Mouse (Mus musculus): ENCODE data around the gene Oasl1. TPM values are rescaled to one million over a fixed set of nuclear protein-coding genes. Genes with fewer than 3 reads are reported as not detected.

Gene Oasl1
- total and polyA plus RNA-seq, 2 experiments: 5.8 to 16.8 TPM

DNA sequence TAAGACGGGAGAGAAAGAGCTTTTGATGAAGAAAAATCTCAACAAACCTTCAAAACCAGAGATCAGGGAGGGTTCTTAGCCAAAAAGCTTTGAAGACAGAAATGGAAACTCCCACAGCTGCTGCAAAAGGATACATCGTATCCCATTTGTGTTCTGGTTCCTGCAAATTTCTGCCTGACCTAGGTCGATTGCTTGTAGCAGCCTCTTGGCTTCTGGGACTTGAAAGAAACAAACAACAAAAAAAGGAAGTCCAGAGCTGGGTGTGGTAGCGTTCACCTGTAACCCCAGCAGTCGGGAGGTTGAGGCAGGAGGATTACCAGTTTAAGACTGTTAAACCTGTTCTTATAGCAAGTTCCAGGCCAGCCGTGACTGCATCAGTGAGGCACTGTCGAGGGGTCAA lies 24.2 kb upstream of the Oasl1 start:
- H3K4me1 ChIP-seq (ENCODE audit: control insufficient read depth, insufficient read depth, low read length): no peaks in the 10 kb centered on the region
- 74% methylated on average over 7 of the region's 7 CpGs for WGBS
- TF ChIP-seq POLR2A (IDR thresholded peaks at IDR 0.05; ENCODE audit: extremely low read depth, insufficient read depth, low read length) (no peak), CTCF (IDR thresholded peaks at IDR 0.05; ENCODE audit: low read depth, low read length) (no peak)
- DNase-seq (ENCODE audit: extremely low read depth, low read depth, low spot score): no peak
- H3K36me3 ChIP-seq (ENCODE audit: control insufficient read depth, insufficient read depth, low read length): no peaks in the 10 kb centered on the region
- H3K9ac ChIP-seq (ENCODE audit: low read depth, low read length): no peak overlapping the region
- peak overlapping the region; percentile 19 for H3K4me3 ChIP-seq (ENCODE audit: insufficient read depth, low read depth, low read length)
- no peaks in the 10 kb centered on the region for H3K79me2 ChIP-seq (ENCODE audit: control insufficient read depth, insufficient read depth, low read length)
- H3K27ac ChIP-seq (replicated peaks; ENCODE audit: insufficient read depth, low read depth, low read length): no peak overlapping the region
- no peaks in the 10 kb centered on the region for H3K27me3 ChIP-seq (ENCODE audit: control insufficient read depth, insufficient read depth, low read length)

DNA sequence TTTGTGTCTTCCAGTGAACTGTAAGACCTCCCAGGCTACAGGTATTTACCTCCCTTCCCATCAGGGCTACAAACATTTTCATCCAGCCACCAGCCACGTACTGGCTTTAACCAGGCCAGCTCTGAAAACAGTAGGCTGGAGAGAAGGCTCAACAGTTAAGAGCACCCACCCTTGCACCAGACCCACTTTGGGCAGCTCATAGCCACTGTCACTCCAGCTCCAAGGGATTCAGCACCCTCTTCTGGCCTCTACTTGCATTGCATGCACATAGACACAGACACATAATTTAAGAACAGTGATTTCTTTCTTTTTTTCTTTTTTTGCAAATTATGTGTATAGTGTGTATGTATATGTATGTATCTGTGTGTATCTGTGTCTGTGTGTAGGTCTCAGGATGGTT lies 20.6 kb upstream of the Oasl1 start:
- no peaks in the 10 kb centered on the region for H3K27me3 ChIP-seq (ENCODE audit: control insufficient read depth, insufficient read depth, low read length)
- peak; percentile 32 for DNase-seq (ENCODE audit: extremely low read depth, low read depth, low spot score)
- 43% methylated on average over 1 of the region's 1 CpGs for WGBS
- no peak overlapping the region for H3K4me3 ChIP-seq (ENCODE audit: insufficient read depth, low read depth, low read length)
- H3K36me3 ChIP-seq (ENCODE audit: control insufficient read depth, insufficient read depth, low read length): peaks cover 2% of the 10 kb centered on the region; the same call in 1 of the 2 replicates
- H3K9ac ChIP-seq (ENCODE audit: low read depth, low read length): no peak overlapping the region
- no peak overlapping the region for H3K27ac ChIP-seq (replicated peaks; ENCODE audit: insufficient read depth, low read depth, low read length)
- H3K4me1 ChIP-seq (ENCODE audit: control insufficient read depth, insufficient read depth, low read length): no peaks in the 10 kb centered on the region
- TF ChIP-seq CTCF (IDR thresholded peaks at IDR 0.05; ENCODE audit: low read depth, low read length): peak; percentile 80
- no peak for TF ChIP-seq POLR2A (IDR thresholded peaks at IDR 0.05; ENCODE audit: extremely low read depth, insufficient read depth, low read length)
- no peaks in the 10 kb centered on the region for H3K79me2 ChIP-seq (ENCODE audit: control insufficient read depth, insufficient read depth, low read length)

DNA sequence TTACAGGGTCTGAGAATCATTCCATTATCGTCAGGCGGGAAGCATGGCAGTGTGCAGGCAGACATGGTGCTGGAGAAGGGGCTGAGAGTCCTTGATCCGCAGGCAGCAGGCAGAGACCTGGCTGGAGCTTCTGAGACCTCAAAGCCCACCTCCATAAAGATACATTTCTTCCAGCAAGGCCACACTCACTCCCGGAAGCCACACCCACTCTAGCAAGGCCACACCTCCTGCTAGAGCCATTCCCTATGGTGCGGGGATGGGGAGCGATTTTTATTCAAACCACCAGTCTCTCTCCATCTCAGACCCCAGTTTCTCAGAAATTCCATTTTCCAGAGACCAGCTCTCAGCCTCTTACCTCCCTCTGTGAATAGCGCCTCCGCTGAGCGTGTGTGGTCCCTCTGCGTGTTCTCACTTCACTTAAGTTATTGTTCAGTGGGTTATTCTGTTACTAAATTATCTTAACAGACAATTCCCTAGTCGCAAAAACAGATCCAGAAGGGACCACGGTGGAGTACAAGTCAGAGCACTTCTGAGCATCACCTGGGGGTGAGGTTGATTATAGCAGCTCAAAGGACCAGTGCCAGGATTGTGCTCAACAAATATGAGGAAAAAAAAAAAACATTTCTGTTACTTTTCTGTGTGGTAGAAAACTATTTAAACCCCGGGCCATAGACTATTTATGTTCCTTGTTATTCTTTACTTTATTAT lies 14.3 kb upstream of the Oasl1 start:
- H3K79me2 ChIP-seq (ENCODE audit: control insufficient read depth, insufficient read depth, low read length): no peaks in the 10 kb centered on the region
- H3K36me3 ChIP-seq (ENCODE audit: control insufficient read depth, insufficient read depth, low read length): peaks cover 2% of the 10 kb centered on the region; the same call in 1 of the 2 replicates
- no peaks in the 10 kb centered on the region for H3K4me1 ChIP-seq (ENCODE audit: control insufficient read depth, insufficient read depth, low read length)
- DNase-seq (ENCODE audit: extremely low read depth, low read depth, low spot score): no peak
- H3K4me3 ChIP-seq (ENCODE audit: insufficient read depth, low read depth, low read length): no peak overlapping the region
- no peak for TF ChIP-seq POLR2A (IDR thresholded peaks at IDR 0.05; ENCODE audit: extremely low read depth, insufficient read depth, low read length)
- TF ChIP-seq CTCF (IDR thresholded peaks at IDR 0.05; ENCODE audit: low read depth, low read length): no peak
- 78% methylated on average over 13 of the region's 13 CpGs for WGBS
- H3K27me3 ChIP-seq (ENCODE audit: control insufficient read depth, insufficient read depth, low read length): no peaks in the 10 kb centered on the region
- H3K9ac ChIP-seq (ENCODE audit: low read depth, low read length): no peak overlapping the region
- no peak overlapping the region for H3K27ac ChIP-seq (replicated peaks; ENCODE audit: insufficient read depth, low read depth, low read length)

DNA sequence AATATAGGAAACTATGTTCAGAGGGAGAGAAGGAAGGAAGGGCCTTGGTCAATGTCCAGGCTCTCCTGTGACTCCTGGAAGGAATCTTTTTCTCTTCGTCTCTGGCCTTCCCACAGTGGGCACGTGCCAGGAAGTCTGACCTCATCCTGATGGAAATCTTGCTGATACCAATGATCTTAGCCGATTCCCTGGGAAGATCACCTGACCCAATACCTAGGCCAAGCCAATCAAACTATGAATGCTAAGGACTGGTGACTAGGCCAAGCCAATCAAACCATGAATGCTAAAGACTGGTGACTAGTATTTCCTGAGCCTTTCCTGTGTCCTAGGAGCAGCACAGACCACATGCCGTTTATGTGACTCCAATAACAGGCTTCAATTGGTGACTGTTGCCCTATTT lies 9.4 kb upstream of the Oasl1 start:
- no peaks in the 10 kb centered on the region for H3K79me2 ChIP-seq (ENCODE audit: control insufficient read depth, insufficient read depth, low read length)
- no peak overlapping the region for H3K27ac ChIP-seq (replicated peaks; ENCODE audit: insufficient read depth, low read depth, low read length)
- no peak overlapping the region for H3K9ac ChIP-seq (ENCODE audit: low read depth, low read length)
- no peak for DNase-seq (ENCODE audit: extremely low read depth, low read depth, low spot score)
- no peak overlapping the region for H3K4me3 ChIP-seq (ENCODE audit: insufficient read depth, low read depth, low read length)
- WGBS: 66% methylated on average over 4 of the region's 4 CpGs
- TF ChIP-seq CTCF (IDR thresholded peaks at IDR 0.05; ENCODE audit: low read depth, low read length): no peak
- no peak for TF ChIP-seq POLR2A (IDR thresholded peaks at IDR 0.05; ENCODE audit: extremely low read depth, insufficient read depth, low read length)
- H3K36me3 ChIP-seq (ENCODE audit: control insufficient read depth, insufficient read depth, low read length): no peaks in the 10 kb centered on the region
- H3K27me3 ChIP-seq (ENCODE audit: control insufficient read depth, insufficient read depth, low read length): no peaks in the 10 kb centered on the region
- no peaks in the 10 kb centered on the region for H3K4me1 ChIP-seq (ENCODE audit: control insufficient read depth, insufficient read depth, low read length)

DNA sequence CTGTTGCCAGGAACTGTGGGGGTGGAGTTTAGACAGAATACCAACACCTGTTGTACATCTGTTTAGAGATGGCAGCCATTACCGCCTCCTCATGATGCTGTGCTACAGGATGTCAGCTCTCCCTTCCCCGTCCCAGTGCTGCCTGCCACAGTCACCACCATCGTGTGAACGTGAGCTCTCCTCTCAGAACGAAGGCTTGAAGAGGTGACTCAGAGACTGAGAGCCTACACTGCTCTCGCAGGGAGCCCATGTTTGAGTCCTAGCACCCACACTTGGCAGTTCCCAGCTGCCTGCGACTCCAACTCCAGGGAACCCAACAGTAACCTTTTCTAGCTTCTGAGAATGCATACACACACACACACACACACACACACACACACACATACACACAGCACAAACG lies 8.2 kb upstream of the Oasl1 start:
- TF ChIP-seq POLR2A (IDR thresholded peaks at IDR 0.05; ENCODE audit: extremely low read depth, insufficient read depth, low read length): no peak
- TF ChIP-seq CTCF (IDR thresholded peaks at IDR 0.05; ENCODE audit: low read depth, low read length): no peak
- H3K4me3 ChIP-seq (ENCODE audit: insufficient read depth, low read depth, low read length): no peak overlapping the region
- H3K4me1 ChIP-seq (ENCODE audit: control insufficient read depth, insufficient read depth, low read length): no peaks in the 10 kb centered on the region
- WGBS: 91% methylated on average over 8 of the region's 8 CpGs
- no peaks in the 10 kb centered on the region for H3K36me3 ChIP-seq (ENCODE audit: control insufficient read depth, insufficient read depth, low read length)
- no peak for DNase-seq (ENCODE audit: extremely low read depth, low read depth, low spot score)
- no peaks in the 10 kb centered on the region for H3K27me3 ChIP-seq (ENCODE audit: control insufficient read depth, insufficient read depth, low read length)
- H3K27ac ChIP-seq (replicated peaks; ENCODE audit: insufficient read depth, low read depth, low read length): no peak overlapping the region
- H3K79me2 ChIP-seq (ENCODE audit: control insufficient read depth, insufficient read depth, low read length): no peaks in the 10 kb centered on the region
- H3K9ac ChIP-seq (ENCODE audit: low read depth, low read length): no peak overlapping the region

DNA sequence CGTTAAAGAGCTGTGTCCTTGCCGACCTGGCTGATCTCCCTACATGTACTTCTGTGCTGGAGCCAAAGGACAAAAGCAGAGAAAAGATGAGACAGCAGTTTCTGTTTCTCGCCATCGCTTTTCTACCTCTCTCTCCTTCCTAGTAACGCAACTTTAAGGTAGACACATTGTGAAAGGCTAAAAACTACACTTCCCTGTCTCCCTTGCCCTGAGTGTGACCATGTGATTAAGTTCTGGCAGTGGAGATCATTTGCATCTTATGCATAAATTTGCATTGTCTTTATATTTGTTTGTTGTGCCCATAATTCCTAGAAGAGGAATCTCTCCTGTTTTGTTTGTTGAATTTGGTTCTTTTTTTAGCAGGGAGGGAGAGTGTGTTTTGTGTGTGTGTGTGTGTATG lies 7.2 kb upstream of the Oasl1 start:
- DNase-seq (ENCODE audit: extremely low read depth, low read depth, low spot score): peak; percentile 51
- Histone ChIP-seq H3K4me1 (ENCODE audit: control insufficient read depth, insufficient read depth, low read length) (no peaks in the 10 kb centered on the region), H3K9ac (ENCODE audit: low read depth, low read length) (no peak overlapping the region), H3K36me3 (ENCODE audit: control insufficient read depth, insufficient read depth, low read length) (no peaks in the 10 kb centered on the region), H3K27me3 (ENCODE audit: control insufficient read depth, insufficient read depth, low read length) (no peaks in the 10 kb centered on the region), H3K79me2 (ENCODE audit: control insufficient read depth, insufficient read depth, low read length) (no peaks in the 10 kb centered on the region), H3K4me3 (ENCODE audit: insufficient read depth, low read depth, low read length) (no peak overlapping the region), H3K27ac (replicated peaks; ENCODE audit: insufficient read depth, low read depth, low read length) (no peak overlapping the region)
- no peak for TF ChIP-seq POLR2A (IDR thresholded peaks at IDR 0.05; ENCODE audit: extremely low read depth, insufficient read depth, low read length)
- TF ChIP-seq CTCF (IDR thresholded peaks at IDR 0.05; ENCODE audit: low read depth, low read length): no peak
- WGBS: 40% methylated on average over 5 of the region's 5 CpGs

Data from liver, adult 2 months (tissue).